Mouse (Mus musculus) 416B (cell line): ENCODE results near the gene Zfp46.
A peak's percentile ranks its signal among the peaks of the same experiment; 100 is the strongest.

Source experiments
- DNase-seq: peaks from one replicate; pipeline ENCODE4 v3.0.0; 2011; ENCODE audit warnings: low read depth

The Zfp46 gene

GRCm38 (mm10) chr4:136311042-136311999 lies 26.8 kb downstream of the Zfp46 start:
- DNase-seq = peak; percentile 63

GRCm38 (mm10) chr4:136312616-136313015 lies 28.1 kb downstream of the Zfp46 start:
- peak; percentile 26 for DNase-seq

- DNase-seq = no peak
These were observed 33.2 kb downstream of the Zfp46 start for GRCm38 (mm10) chr4:136317667-136318066.

- peak; percentile 77 for DNase-seq
These were observed 35.5 kb downstream of the Zfp46 start for GRCm38 (mm10) chr4:136320016-136320415.

- peak; percentile 49 for DNase-seq
These were observed 39.7 kb downstream of the Zfp46 start for GRCm38 (mm10) chr4:136324226-136324625.

GRCm38 (mm10) chr4:136327238-136327637 lies 42.8 kb downstream of the Zfp46 start:
- no peak for DNase-seq

- DNase-seq = peak; percentile 29
These were observed 43.6 kb downstream of the Zfp46 start for GRCm38 (mm10) chr4:136328115-136328514.

- DNase-seq = no peak
These were observed 47.2 kb downstream of the Zfp46 start for GRCm38 (mm10) chr4:136331709-136332108.

- DNase-seq = no peak
These were observed 48.7 kb downstream of the Zfp46 start for GRCm38 (mm10) chr4:136333191-136333590.

GRCm38 (mm10) chr4:136335065-136335464 lies 50.6 kb downstream of the Zfp46 start:
- DNase-seq = no peak

GRCm38 (mm10) chr4:136337129-136337528 lies 52.6 kb downstream of the Zfp46 start:
- DNase-seq = no peak
